Mouse (Mus musculus): ENCODE data around the gene Olfr1458.

Olfr1458 gene

DNA sequence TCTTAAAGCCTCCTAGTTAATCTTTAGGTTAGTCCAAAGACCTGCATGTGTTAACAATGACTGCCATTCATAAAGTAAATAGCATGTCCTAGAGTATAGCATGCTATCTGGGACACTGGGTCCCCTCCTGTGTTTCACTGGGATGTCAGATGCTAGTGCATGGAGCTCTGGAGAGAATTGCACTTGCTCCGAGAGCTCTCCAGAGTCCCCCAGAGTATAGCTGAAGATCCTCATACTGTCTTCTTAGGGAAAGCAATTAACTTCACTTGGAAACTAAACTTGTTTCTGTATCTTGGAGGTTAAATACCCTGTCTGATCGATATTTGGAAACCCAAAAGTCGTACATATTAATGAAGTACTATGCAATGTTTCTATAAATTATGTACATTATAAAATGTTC is at the start of gene Olfr1458:
TSS of gene Olfr1458 (minus strand) at position 101 of the 400 bp plus-strand sequence.
- DNase-seq (ENCODE audit: low read depth, low spot score): no peak

DNA sequence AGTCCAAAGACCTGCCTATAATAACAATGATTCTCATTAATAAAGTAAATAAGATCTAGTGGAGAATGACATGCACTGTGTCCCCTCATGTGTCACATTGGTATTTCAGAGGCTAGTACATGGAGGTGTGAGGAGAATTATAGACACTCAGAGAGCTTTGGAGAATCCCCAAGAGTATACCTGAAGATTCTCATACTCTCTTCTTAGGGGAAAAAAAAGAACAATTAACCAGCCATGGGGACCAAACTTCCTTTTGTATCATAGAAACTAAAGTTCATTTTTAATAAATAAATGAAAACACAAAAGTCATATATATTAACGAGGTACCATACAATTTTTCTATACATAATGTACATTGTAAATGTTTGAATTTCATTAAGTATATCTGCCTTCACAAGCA is 42.9 kb upstream of the Olfr1458 start, which contains the start of gene Olfr1459:
TSS of gene Olfr1459 (minus strand) at position 101 of the 400 bp plus-strand sequence.
- no peak for DNase-seq (ENCODE audit: low read depth, low spot score)

DNA sequence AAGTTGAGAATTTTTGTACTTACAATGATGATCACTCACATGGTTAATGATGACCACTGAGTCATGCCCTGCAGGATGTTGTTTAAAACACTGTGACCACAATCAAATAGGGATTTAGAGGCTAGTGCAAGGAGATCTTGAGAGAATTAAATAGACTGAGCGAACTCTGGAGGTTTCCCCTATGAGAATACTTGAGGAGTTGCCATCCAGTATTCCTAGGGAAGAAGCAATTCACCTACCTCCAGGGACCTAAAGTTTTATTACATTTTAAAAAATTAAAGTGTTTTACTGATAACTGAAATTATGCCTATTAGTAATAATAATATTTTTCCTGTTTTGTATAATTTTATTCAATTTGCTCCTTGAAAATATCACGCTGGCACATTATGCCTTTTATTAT is 8.8 kb downstream of the Olfr1458 start, which contains the start of gene Olfr1457:
TSS of gene Olfr1457 (minus strand) at position 101 of the 400 bp plus-strand sequence.
- DNase-seq (ENCODE audit: low read depth, low spot score): no peak

DNA sequence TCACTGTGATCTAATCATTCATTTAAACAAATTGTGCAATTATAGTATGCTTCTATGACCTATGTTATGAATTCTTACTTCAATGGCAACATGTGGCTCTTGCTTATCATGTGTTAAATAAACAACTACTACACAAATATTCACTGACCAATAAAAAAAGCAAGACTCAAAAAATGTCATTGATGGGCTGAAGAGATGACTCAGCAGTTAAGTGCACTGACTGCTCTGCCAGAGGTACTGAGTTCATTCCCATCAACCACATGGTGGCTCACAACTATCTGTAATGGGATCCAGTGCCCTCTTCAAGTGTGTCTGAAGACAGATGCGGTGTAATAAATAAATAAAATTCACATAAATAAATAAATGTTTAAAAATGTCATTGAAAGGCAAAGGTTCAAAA is 12.7 kb downstream of the Olfr1458 start:
- DNase-seq (ENCODE audit: low read depth, low spot score): no peak

DNA sequence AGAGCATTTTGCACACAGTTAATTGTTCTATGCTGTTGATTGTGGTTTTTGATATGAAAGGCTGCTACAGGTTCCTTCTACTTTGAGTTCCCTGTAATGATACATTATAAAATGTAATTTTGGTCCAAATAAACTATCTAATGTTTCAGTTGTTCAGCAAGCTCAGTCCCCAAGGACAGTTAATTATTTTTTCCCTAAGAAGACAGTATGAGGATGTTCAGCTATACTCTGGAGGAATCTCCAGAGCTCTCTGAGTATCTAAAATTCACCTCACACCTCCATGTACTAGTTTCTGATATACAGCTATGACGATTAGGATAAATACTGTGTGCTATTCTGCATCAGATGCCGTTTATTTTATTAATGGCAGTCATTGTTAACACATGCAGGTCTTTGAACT is 46.3 kb downstream of the Olfr1458 start, which contains the start of gene Olfr1454:
TSS of gene Olfr1454 (plus strand) at position 301 of the 400 bp plus-strand sequence.
- no peak for DNase-seq (ENCODE audit: low read depth, low spot score)

Measured in CD4-positive, CD25-positive, alpha-beta regulatory T cell, adult 2 months (primary cell).